Mouse (Mus musculus) left cerebral cortex, postnatal 10 days (tissue): ENCODE measurements around the gene Nle1. TPM values are rescaled to one million over a fixed set of nuclear protein-coding genes. Genes with fewer than 3 reads are reported as not detected.
"Not testable (repeated sequence)": the region's sequence is repeated elsewhere in the genome, so short reads cannot be mapped to it uniquely, and the experiment has no call there.

ENCODE experiments used
- DNase-seq, 2 experiments: peaks; one replicate each; pipeline ENCODE4 v3.0.0; 2021 to 2022; ENCODE audit warnings: low spot score in 2 of 2, mixed read lengths in 1 of 2; ENCODE audit errors: extremely low spot score in 1 of 2
- intact Hi-C: fragments of 180-260 bp; cut with DNase I; formaldehyde crosslinking; loops from one replicate; pipeline ENCODE4 v1.15.1; 2025
- total RNA-seq, 2 experiments: library from RNA; stranded (reverse); gene quantifications; 2 replicates each; pipeline ENCODE4 v1.2.3; 2021

Gene Nle1
- total RNA-seq, 2 experiments from 2014 or later: 37.1 to 41.2 TPM

GRCm38 (mm10) chr11:82923910-82924309 lies 15.7 kb upstream of the Nle1 start:
- DNase-seq, intact Hi-C loops: not testable (repeated sequence)

- intact Hi-C loops: no loop called here
- DNase-seq: no peak
Observed at GRCm38 (mm10) chr11:82921691-82922090, 13.5 kb upstream of the Nle1 start.

GRCm38 (mm10) chr11:82920768-82921167 lies 12.6 kb upstream of the Nle1 start:
- no peak for DNase-seq
- intact Hi-C loops: no loop called here

GRCm38 (mm10) chr11:82914711-82915352 lies 6.6 kb upstream of the Nle1 start:
- DNase-seq: peak; percentile 71 to 77
- intact Hi-C loops: loop anchor here (1.0 to 10.0 kb wide), 3 partner anchors 42 to 350 kb away; no protein-coding TSS in a partner anchor

- intact Hi-C loops: loop anchor here (10.0 kb wide), 1 partner anchor 354 kb away; no protein-coding TSS in a partner anchor
- DNase-seq: no peak
Observed at GRCm38 (mm10) chr11:82910679-82911389, 2.6 kb upstream of the Nle1 start.

GRCm38 (mm10) chr11:82910250-82910649 lies 2.0 kb upstream of the Nle1 start, which contains the start of gene Unc45b:
Gene Unc45b (plus strand): TSS chr11:82910550.
- intact Hi-C loops: loop anchor here (10.0 kb wide), 1 partner anchor 355 kb away; no protein-coding TSS in a partner anchor
- DNase-seq: no peak

GRCm38 (mm10) chr11:82908608-82908989 lies 388 bp upstream of the Nle1 start:
- no peak for DNase-seq
- intact Hi-C loops: no loop called here

GRCm38 (mm10) chr11:82905816-82906215 lies 2.4 kb downstream of the Nle1 start:
- intact Hi-C loops: no loop called here
- no peak for DNase-seq

- intact Hi-C loops: no loop called here
- DNase-seq: no peak
Observed at GRCm38 (mm10) chr11:82904952-82905351, 3.3 kb downstream of the Nle1 start.

GRCm38 (mm10) chr11:82901606-82902310 lies 6.5 kb downstream of the Nle1 start:
- DNase-seq: no peak
- intact Hi-C loops: no loop called here

- intact Hi-C loops: no loop called here
- DNase-seq: no peak
Observed at GRCm38 (mm10) chr11:82899720-82900119, 8.5 kb downstream of the Nle1 start.

GRCm38 (mm10) chr11:82897478-82897877 lies 10.7 kb downstream of the Nle1 start:
- no peak for DNase-seq
- intact Hi-C loops: no loop called here

GRCm38 (mm10) chr11:82891936-82892335 lies 16.3 kb downstream of the Nle1 start, which contains the start of gene Fndc8:
Gene Fndc8 (plus strand): TSS chr11:82892124.
- no peak for DNase-seq
- intact Hi-C loops: loop anchor here (2.0 to 5.0 kb wide), 5 partner anchors 280 to 895 kb away; no protein-coding TSS in a partner anchor

GRCm38 (mm10) chr11:82890342-82890762 lies 17.9 kb downstream of the Nle1 start, which contains the start of gene Rad51d:
Gene Rad51d (minus strand): TSS chr11:82890614.
- DNase-seq: peak; percentile 87 to 95
- intact Hi-C loops: loop anchor here (2.0 to 5.0 kb wide), 5 partner anchors 278 to 894 kb away; no protein-coding TSS in a partner anchor

GRCm38 (mm10) chr11:82889524-82890341 lies 18.5 kb downstream of the Nle1 start:
- no peak for DNase-seq
- intact Hi-C loops: loop anchor here (2.0 to 5.0 kb wide), 5 partner anchors 277 to 893 kb away; no protein-coding TSS in a partner anchor

GRCm38 (mm10) chr11:82888491-82888946 lies 19.7 kb downstream of the Nle1 start:
- intact Hi-C loops: no loop called here
- peak in 1 of 2 experiments; percentile 41 for DNase-seq

- intact Hi-C loops: no loop called here
- no peak for DNase-seq
Observed at GRCm38 (mm10) chr11:82886559-82886958, 21.7 kb downstream of the Nle1 start.

GRCm38 (mm10) chr11:82883180-82883579 lies 25.0 kb downstream of the Nle1 start:
- DNase-seq: no peak
- intact Hi-C loops: no loop called here
